In genomic region chr4:53859944-53860343, GRCm38 (mm10) we compare ENCODE assay signal across 12 mouse cellular contexts. TPM values are rescaled to one million over a fixed set of nuclear protein-coding genes. Genes with fewer than 3 reads are reported as not detected.
DNase-seq lines count a peak whose midpoint lies in the region; ATAC-seq and TF ChIP-seq lines count a peak whose summit lies in the region.
"Had no signal": no experiment of that assay in that cellular context is flagged by ENCODE, and none has a peak within 500 bp of the region (broad histone marks: within the 10 kb centered on the region; RNA-seq: fewer than 3 reads in every experiment).

No protein-coding gene starts in this region.

- no peak for TF ChIP-seq CTCF in forebrain, postnatal 0 days (IDR thresholded peaks at IDR 0.05; ENCODE audit: low read depth)
- TF ChIP-seq CTCF in spleen, adult 2 months (IDR thresholded peaks at IDR 0.05; ENCODE audit: extremely low read depth, insufficient read depth, insufficient read length, insufficient replicate concordance), result no peak

- H3K4me2 ChIP-seq in forebrain, embryonic 14.5 days (ENCODE audit: low read length), result peak overlapping the region; percentile 12; the same call in 1 of the 2 replicates
- H3K4me2 ChIP-seq in forebrain, postnatal 0 days (ENCODE audit: low read depth), result no peak overlapping the region
- peak overlapping the region; percentile 30 for H3K4me2 ChIP-seq in hindbrain, embryonic 15.5 days
- H3K4me2 ChIP-seq: stomach, embryonic 15.5 days had no signal

- H3K27ac ChIP-seq in forebrain, embryonic 14.5 days (ENCODE audit: low read depth, low read length), result no peak overlapping the region
- H3K27ac ChIP-seq in forebrain, postnatal 0 days (ENCODE audit: low read depth, low read length), result no peak overlapping the region
- H3K27ac ChIP-seq in spleen, adult 2 months (ENCODE audit: insufficient read depth, low read length), result no peak overlapping the region
- no peak overlapping the region for H3K27ac ChIP-seq in hindbrain, embryonic 15.5 days (replicated peaks)
- H3K27ac ChIP-seq: stomach, embryonic 15.5 days had no signal

- H3K27me3 ChIP-seq in forebrain, embryonic 14.5 days (replicated peaks; ENCODE audit: control insufficient read depth, insufficient read depth, low read length), result no peaks in the 10 kb centered on the region
- H3K27me3 ChIP-seq in forebrain, postnatal 0 days (ENCODE audit: insufficient read depth, low read length), result no peaks in the 10 kb centered on the region
- no peaks in the 10 kb centered on the region for H3K27me3 ChIP-seq in spleen, adult 2 months (ENCODE audit: control insufficient read depth, insufficient read depth, low read length)
- no peaks in the 10 kb centered on the region for H3K27me3 ChIP-seq in hindbrain, embryonic 15.5 days
- no peaks in the 10 kb centered on the region for H3K27me3 ChIP-seq in splenic B cell, adult 2 months (ENCODE audit: control insufficient read depth, insufficient read depth, low read length, poor library complexity, severe bottlenecking)
- H3K27me3 ChIP-seq: stomach, embryonic 15.5 days had no signal

- DNase-seq in forebrain, embryonic 14.5 days (ENCODE audit: low spot score), result peak; percentile 6
- DNase-seq in forebrain, postnatal 0 days, result no peak
- DNase-seq in spleen, adult 2 months (ENCODE audit: low read depth in 1 of 2, low spot score in 2 of 2), result peak; percentile 10 to 72
- no peak for DNase-seq in spleen, postnatal 14 days (ENCODE audit: low spot score in 2 of 2)
- DNase-seq in splenic B cell, adult 2 months (ENCODE audit: low read depth, low spot score), result peak; percentile 90
- no peak for DNase-seq in gastrocnemius, postnatal 25 days
- DNase-seq in frontal cortex, postnatal 36 days (ENCODE audit: low spot score in 2 of 2), result no peak
- DNase-seq: cerebellum, adult 11-12 months; layer of hippocampus, adult 9-11 months had no signal

- no peaks in the 10 kb centered on the region for H3K4me1 ChIP-seq in forebrain, embryonic 14.5 days (ENCODE audit: control insufficient read depth, insufficient read depth, low read length)
- no peaks in the 10 kb centered on the region for H3K4me1 ChIP-seq in forebrain, postnatal 0 days (ENCODE audit: insufficient read depth)
- H3K4me1 ChIP-seq in spleen, adult 2 months (ENCODE audit: control insufficient read depth, insufficient read depth, insufficient read length), result no peaks in the 10 kb centered on the region
- no peaks in the 10 kb centered on the region for H3K4me1 ChIP-seq in hindbrain, embryonic 15.5 days (replicated peaks)
- H3K4me1 ChIP-seq: stomach, embryonic 15.5 days had no signal

- 0 out of 2 replicates have a peak, but pooled peaks cover 4% of the 10 kb centered on the region for H3K36me3 ChIP-seq in forebrain, embryonic 14.5 days (ENCODE audit: control insufficient read depth, insufficient read depth, low read length)
- peaks cover 3% of the 10 kb centered on the region; the same call in 1 of the 2 replicates for H3K36me3 ChIP-seq in forebrain, postnatal 0 days (ENCODE audit: insufficient read depth)
- H3K36me3 ChIP-seq in spleen, adult 2 months (ENCODE audit: control insufficient read depth, insufficient read depth, low read length), result no peaks in the 10 kb centered on the region
- H3K36me3 ChIP-seq in hindbrain, embryonic 15.5 days, result no peaks in the 10 kb centered on the region
- no peaks in the 10 kb centered on the region for H3K36me3 ChIP-seq in splenic B cell, adult 2 months (ENCODE audit: control insufficient read depth, insufficient read depth, low read length, poor library complexity, severe bottlenecking)
- H3K36me3 ChIP-seq: stomach, embryonic 15.5 days had no signal

- WGBS in forebrain, embryonic 14.5 days, result 60% methylated on average over 18 of the region's 18 CpGs
- WGBS in forebrain, postnatal 0 days, result 49% methylated on average over 18 of the region's 18 CpGs
- 18% methylated on average over 18 of the region's 18 CpGs for WGBS in spleen, adult 2 months
- WGBS in hindbrain, embryonic 15.5 days, result 39% methylated on average over 18 of the region's 18 CpGs

- no peak for ATAC-seq in forebrain, embryonic 14.5 days
- no peak for ATAC-seq in forebrain, postnatal 0 days
- ATAC-seq in hindbrain, embryonic 15.5 days (ENCODE audit: low FRiP score, low read depth), result no peak

- H3K9ac ChIP-seq in forebrain, embryonic 14.5 days (ENCODE audit: low read length), result no peak overlapping the region
- no peak overlapping the region for H3K9ac ChIP-seq in forebrain, postnatal 0 days
- no peak overlapping the region for H3K9ac ChIP-seq in hindbrain, embryonic 15.5 days
- H3K9ac ChIP-seq: stomach, embryonic 15.5 days had no signal

- no peak overlapping the region for H3K4me3 ChIP-seq in forebrain, embryonic 14.5 days (ENCODE audit: low read depth, low read length)
- H3K4me3 ChIP-seq in forebrain, postnatal 0 days (ENCODE audit: low read depth, low read length), result no peak overlapping the region
- peak overlapping the region; percentile 34; the same call in 1 of the 2 replicates for H3K4me3 ChIP-seq in spleen, adult 2 months (ENCODE audit: extremely low read depth, insufficient read depth, insufficient read length)
- no peak overlapping the region; the same call in 1 of the 2 replicates for H3K4me3 ChIP-seq in hindbrain, embryonic 15.5 days
- H3K4me3 ChIP-seq: erythroblast, embryonic 14.5 days; stomach, embryonic 15.5 days had no signal

- no peaks in the 10 kb centered on the region for H3K9me3 ChIP-seq in forebrain, embryonic 14.5 days (replicated peaks; ENCODE audit: control insufficient read depth, low read length)
- H3K9me3 ChIP-seq in forebrain, postnatal 0 days (ENCODE audit: low read length), result no peaks in the 10 kb centered on the region
- no peaks in the 10 kb centered on the region for H3K9me3 ChIP-seq in hindbrain, embryonic 15.5 days
- H3K9me3 ChIP-seq: stomach, embryonic 15.5 days had no signal

- TF ChIP-seq POLR2A in spleen, adult 2 months (IDR thresholded peaks at IDR 0.05; ENCODE audit: low read depth, low read length), result no peak

RNA-seq across cellular contexts. Expression of gene Tmem38b, which starts 34.1 kb away (rescaled TPM):
- 6.9 and 7.0 TPM in 2 replicates for polyA plus RNA-seq in forebrain, embryonic 14.5 days (2014; fragmentation: Nextera tagmentation; extraction: Ambion mirVana)
- 3.6 and 4.3 TPM in 2 replicates for total RNA-seq in forebrain, postnatal 0 days (2014; rRNA removed)
- polyA plus RNA-seq in forebrain, postnatal 0 days (2015; fragmentation: Nextera tagmentation; extraction: Ambion mirVana), result 4.5 and 5.4 TPM in 2 replicates
- 2.5 TPM in 2 replicates for polyA plus RNA-seq in spleen, adult 2 months (2012; rRNA removed)
- 5.9 and 6.7 TPM in 2 replicates for polyA plus RNA-seq in hindbrain, embryonic 15.5 days (2015; fragmentation: Nextera tagmentation; extraction: Ambion mirVana)
- total RNA-seq in gastrocnemius, postnatal 25 days (2021), result 10 to 100 TPM; 35.2 to 49.8 TPM

Comparison
In these comparisons a context has a peak if more than half of its experiments do, and no peak if none do; other contexts are left out.
1. DNase-seq: peak in forebrain, embryonic 14.5 days (single experiment), spleen, adult 2 months (2 of 2) and splenic B cell, adult 2 months (single experiment); none in forebrain, postnatal 0 days (single experiment), spleen, postnatal 14 days (0 of 2), gastrocnemius, postnatal 25 days (single experiment) and frontal cortex, postnatal 36 days (0 of 2).